Mouse (Mus musculus): Measurements from ENCODE around the gene Mlxip. TPM values are rescaled to one million over a fixed set of nuclear protein-coding genes. Genes with fewer than 3 reads are reported as not detected.
A peak's percentile ranks its signal among the peaks of the same experiment; 100 is the strongest.

Gene Mlxip
- polyA plus RNA-seq, 1 experiment from 2014 or later: 12.8 TPM

DNA sequence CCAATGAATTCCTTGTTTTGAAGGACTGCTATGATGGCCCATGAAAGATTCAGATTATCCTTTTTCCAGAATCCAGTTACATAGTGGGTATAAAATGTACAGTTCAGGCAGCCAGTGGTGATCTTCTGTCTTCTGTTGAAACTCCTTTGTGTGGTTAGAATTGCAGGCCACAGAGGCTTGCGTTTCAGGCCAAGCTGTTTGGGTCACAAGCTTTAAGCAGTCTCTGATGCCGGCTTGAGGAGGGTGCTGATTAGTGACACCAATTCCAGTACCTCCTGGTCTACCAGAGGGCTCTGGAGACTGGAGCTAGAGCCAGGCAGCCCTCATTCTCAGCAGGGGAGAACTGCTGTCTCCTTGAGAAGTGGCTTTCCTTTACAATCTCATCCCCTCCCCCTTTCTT, 12.4 kb downstream of the Mlxip start:
- WGBS: 58% methylated on average over 2 of the region's 2 CpGs
- Histone ChIP-seq H3K4me2 (no peak overlapping the region), H3K9me3 (no peaks in the 10 kb centered on the region), H3K4me3 (replicated peaks) (no peak overlapping the region), H3K9ac (replicated peaks) (no peak overlapping the region), H3K27ac (no peak overlapping the region), H3K36me3 (peaks cover 16% of the 10 kb centered on the region; the same call in 1 of the 2 replicates), H3K27me3 (no peaks in the 10 kb centered on the region), H3K4me1 (replicated peaks) (no peaks in the 10 kb centered on the region; the same call in 1 of the 2 replicates)
- no peak for ATAC-seq (ENCODE audit: insufficient number of reproducible peaks, insufficient read depth, low FRiP score, low TSS enrichment, low read depth)

GRCm38 (mm10) chr5:123408176-123408575, 13.6 kb downstream of the Mlxip start:
- no peaks in the 10 kb centered on the region for H3K9me3 ChIP-seq
- no peak overlapping the region for H3K4me3 ChIP-seq (replicated peaks)
- no peak for ATAC-seq (ENCODE audit: insufficient number of reproducible peaks, insufficient read depth, low FRiP score, low TSS enrichment, low read depth)
- H3K27me3 ChIP-seq: no peaks in the 10 kb centered on the region
- no peaks in the 10 kb centered on the region; the same call in 1 of the 2 replicates for H3K4me1 ChIP-seq (replicated peaks)
- H3K27ac ChIP-seq: no peak overlapping the region
- WGBS: 86% methylated on average over 3 of the region's 3 CpGs
- H3K4me2 ChIP-seq: no peak overlapping the region
- no peak overlapping the region for H3K9ac ChIP-seq (replicated peaks)
- peaks cover 13% of the 10 kb centered on the region; the same call in 1 of the 2 replicates for H3K36me3 ChIP-seq

GRCm38 (mm10) chr5:123412193-123412592, 17.6 kb downstream of the Mlxip start:
- Histone ChIP-seq H3K9ac (replicated peaks) (no peak overlapping the region), H3K9me3 (no peaks in the 10 kb centered on the region), H3K4me1 (replicated peaks) (peaks cover 10% of the 10 kb centered on the region), H3K4me3 (replicated peaks) (no peak overlapping the region), H3K4me2 (no peak overlapping the region), H3K36me3 (peaks cover 13% of the 10 kb centered on the region; the same call in 1 of the 2 replicates), H3K27ac (no peak overlapping the region), H3K27me3 (no peaks in the 10 kb centered on the region)
- WGBS: 56% methylated on average over 4 of the region's 4 CpGs
- no peak for ATAC-seq (ENCODE audit: insufficient number of reproducible peaks, insufficient read depth, low FRiP score, low TSS enrichment, low read depth)

DNA sequence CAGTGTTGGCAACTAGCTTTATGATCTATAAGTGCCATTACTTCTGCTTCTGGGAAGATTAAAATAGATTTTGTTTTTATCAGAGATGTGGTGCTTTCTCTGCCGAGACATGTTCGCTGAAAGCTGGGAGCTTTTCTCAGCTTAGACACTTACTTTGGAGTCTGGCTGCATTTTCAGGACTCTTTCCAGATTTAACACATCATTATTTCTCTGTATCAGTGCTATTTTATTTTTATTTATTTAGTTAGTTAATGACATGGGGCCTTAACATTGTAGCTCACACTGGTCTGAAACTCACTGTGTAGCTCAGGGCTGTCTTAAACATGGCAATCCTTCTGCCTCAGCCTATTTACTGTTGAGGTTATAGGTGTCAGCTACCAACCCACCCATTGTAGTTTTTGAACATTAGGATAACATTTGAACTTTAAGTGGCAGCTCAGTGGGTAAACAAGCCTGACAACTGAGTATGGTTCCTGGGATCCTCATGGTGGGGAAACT, 19.3 kb downstream of the Mlxip start:
- no peak overlapping the region for H3K4me2 ChIP-seq
- H3K4me3 ChIP-seq (replicated peaks): no peak overlapping the region
- H3K36me3 ChIP-seq: peaks cover 13% of the 10 kb centered on the region; the same call in 1 of the 2 replicates
- no peak for ATAC-seq (ENCODE audit: insufficient number of reproducible peaks, insufficient read depth, low FRiP score, low TSS enrichment, low read depth)
- H3K4me1 ChIP-seq (replicated peaks): peaks cover 10% of the 10 kb centered on the region
- H3K27me3 ChIP-seq: no peaks in the 10 kb centered on the region
- 89% methylated on average over 2 of the region's 2 CpGs for WGBS
- H3K9me3 ChIP-seq: no peaks in the 10 kb centered on the region
- H3K9ac ChIP-seq (replicated peaks): no peak overlapping the region
- no peak overlapping the region for H3K27ac ChIP-seq

DNA sequence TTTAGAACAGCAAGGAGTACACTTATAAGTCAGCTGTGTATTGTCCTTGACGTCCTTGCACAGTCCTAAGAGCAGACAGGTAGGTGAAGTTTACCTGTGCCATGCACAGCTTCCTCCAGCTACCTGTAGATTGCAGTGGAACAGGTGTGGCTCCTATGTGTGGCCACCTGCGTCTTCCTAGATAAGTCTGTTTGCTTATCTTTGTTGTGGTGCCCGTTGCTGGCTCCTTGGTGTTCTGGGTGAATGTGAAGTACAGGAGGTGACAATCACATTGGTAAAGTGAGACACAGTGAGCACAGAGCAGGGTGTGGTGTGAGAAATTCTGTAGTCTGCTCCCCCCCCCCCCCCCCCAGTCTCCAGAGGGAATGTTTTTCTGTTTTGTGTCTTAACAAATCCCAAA, 21.6 kb downstream of the Mlxip start:
- H3K4me2 ChIP-seq: no peak overlapping the region
- 90% methylated on average over 3 of the region's 3 CpGs for WGBS
- no peak overlapping the region for H3K4me3 ChIP-seq (replicated peaks)
- H3K36me3 ChIP-seq: peaks cover 3% of the 10 kb centered on the region; the same call in 1 of the 2 replicates
- no peak overlapping the region for H3K9ac ChIP-seq (replicated peaks)
- peaks cover 20% of the 10 kb centered on the region for H3K4me1 ChIP-seq (replicated peaks)
- no peak overlapping the region for H3K27ac ChIP-seq
- ATAC-seq (ENCODE audit: insufficient number of reproducible peaks, insufficient read depth, low FRiP score, low TSS enrichment, low read depth): no peak
- H3K9me3 ChIP-seq: no peaks in the 10 kb centered on the region
- H3K27me3 ChIP-seq: no peaks in the 10 kb centered on the region

- no peaks in the 10 kb centered on the region for H3K36me3 ChIP-seq
- no peak overlapping the region for H3K4me2 ChIP-seq
- no peaks in the 10 kb centered on the region for H3K27me3 ChIP-seq
- ATAC-seq (ENCODE audit: insufficient number of reproducible peaks, insufficient read depth, low FRiP score, low TSS enrichment, low read depth): no peak
- no peaks in the 10 kb centered on the region for H3K9me3 ChIP-seq
- no peak overlapping the region for H3K9ac ChIP-seq (replicated peaks)
- H3K27ac ChIP-seq: no peak overlapping the region
- peaks cover 20% of the 10 kb centered on the region for H3K4me1 ChIP-seq (replicated peaks)
- H3K4me3 ChIP-seq (replicated peaks): no peak overlapping the region
- 81% methylated on average over 8 of the region's 8 CpGs for WGBS
Observed at GRCm38 (mm10) chr5:123416566-123417518, 22.2 kb downstream of the Mlxip start.

DNA sequence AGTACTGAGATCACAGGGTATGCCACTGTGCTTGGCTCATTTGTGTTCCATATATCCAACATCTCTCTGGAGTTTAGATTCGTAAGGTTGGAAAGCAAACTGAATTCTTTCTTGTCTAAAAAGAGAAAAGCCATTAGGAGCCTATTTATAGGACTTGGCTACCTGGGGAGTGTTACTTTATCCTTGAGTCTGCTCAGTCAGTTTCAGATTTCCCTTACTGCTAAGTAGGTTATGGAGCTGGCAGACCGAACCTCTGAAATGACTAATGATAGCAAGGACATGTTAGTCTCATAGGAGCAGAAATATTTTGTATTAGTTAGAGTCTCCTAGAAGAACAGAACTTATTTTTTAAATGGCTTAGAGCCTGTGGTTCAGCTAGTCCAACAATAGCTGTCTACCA, 29.3 kb downstream of the Mlxip start:
- H3K36me3 ChIP-seq: peaks cover 10% of the 10 kb centered on the region
- H3K27me3 ChIP-seq: no peaks in the 10 kb centered on the region
- 65% methylated on average over 2 of the region's 2 CpGs for WGBS
- no peak for ATAC-seq (ENCODE audit: insufficient number of reproducible peaks, insufficient read depth, low FRiP score, low TSS enrichment, low read depth)
- H3K4me3 ChIP-seq (replicated peaks): no peak overlapping the region
- H3K4me2 ChIP-seq: no peak overlapping the region
- H3K4me1 ChIP-seq (replicated peaks): peaks cover 10% of the 10 kb centered on the region
- H3K9me3 ChIP-seq: peaks cover 13% of the 10 kb centered on the region
- H3K9ac ChIP-seq (replicated peaks): no peak overlapping the region
- no peak overlapping the region for H3K27ac ChIP-seq

DNA sequence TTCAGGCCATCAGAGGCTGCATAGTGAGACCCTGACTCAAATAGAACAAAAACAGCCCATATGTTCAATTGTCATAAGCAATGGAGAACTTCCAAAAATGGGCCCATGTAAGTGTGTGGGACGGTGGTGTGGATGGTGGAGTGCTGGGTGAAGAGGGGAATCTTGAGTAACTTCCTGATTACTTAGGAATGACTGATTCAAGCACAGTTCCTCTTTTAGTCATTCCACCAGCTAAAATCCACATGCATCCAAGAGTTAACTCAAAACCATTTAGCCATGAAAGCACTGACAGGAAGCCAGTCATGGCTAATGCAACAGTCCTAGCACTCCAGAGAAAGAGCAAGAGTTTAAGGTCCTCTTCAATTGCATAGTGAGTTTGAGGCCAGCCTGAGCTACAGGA, 33.0 kb downstream of the Mlxip start:
- Histone ChIP-seq H3K4me1 (replicated peaks) (no peaks in the 10 kb centered on the region), H3K4me2 (no peak overlapping the region), H3K27ac (no peak overlapping the region), H3K9me3 (peaks cover 13% of the 10 kb centered on the region), H3K4me3 (replicated peaks) (no peak overlapping the region), H3K27me3 (no peaks in the 10 kb centered on the region), H3K9ac (replicated peaks) (no peak overlapping the region), H3K36me3 (peaks cover 10% of the 10 kb centered on the region)
- ATAC-seq (ENCODE audit: insufficient number of reproducible peaks, insufficient read depth, low FRiP score, low TSS enrichment, low read depth): no peak
- 100% methylated on average over 1 of the region's 1 CpGs for WGBS

DNA sequence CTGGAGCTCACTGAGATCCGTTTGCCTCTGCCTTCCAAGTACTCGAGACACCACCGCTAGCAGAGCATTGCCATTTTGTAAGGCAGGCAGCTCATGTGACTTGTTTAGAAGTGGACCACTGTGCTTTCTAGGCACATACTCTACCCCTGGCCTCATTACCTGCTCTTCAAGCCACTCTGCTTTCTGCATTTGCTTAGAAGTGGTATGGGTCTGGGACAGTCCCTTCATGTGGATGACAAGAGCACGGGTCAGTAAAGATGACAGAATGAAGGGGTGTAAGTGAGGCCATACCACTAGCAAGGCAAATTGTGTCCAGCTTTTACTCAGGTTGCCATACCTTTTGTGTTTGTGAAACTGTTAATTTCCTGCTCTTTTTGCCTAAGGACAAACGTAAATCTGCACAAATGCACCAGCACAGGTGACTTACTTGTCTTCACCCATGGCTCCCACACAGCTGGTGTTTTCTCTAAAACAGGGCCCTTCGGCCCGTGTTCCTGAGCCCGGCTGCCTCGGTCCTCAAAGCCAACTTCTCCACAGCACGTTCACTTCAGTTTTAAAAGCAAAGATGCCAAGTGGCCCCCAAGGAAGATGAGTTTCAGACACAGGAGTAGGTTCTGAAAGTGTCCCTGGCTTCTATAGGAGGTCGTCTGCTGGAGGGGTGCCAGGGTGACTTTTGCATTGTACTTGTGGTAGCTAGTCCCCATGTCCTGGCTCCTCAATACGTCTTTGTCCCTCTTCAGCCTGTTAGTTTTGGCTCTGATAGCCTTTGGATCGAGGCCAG, 37.1 kb downstream of the Mlxip start:
- Histone ChIP-seq H3K4me1 (replicated peaks) (0 out of 2 replicates have a peak, but pooled peaks cover 12% of the 10 kb centered on the region), H3K9ac (replicated peaks) (no peak overlapping the region), H3K4me2 (no peak overlapping the region), H3K27me3 (no peaks in the 10 kb centered on the region), H3K36me3 (peaks cover 6% of the 10 kb centered on the region), H3K9me3 (peaks cover 7% of the 10 kb centered on the region), H3K4me3 (replicated peaks) (no peak overlapping the region), H3K27ac (0 out of 2 replicates have a peak overlapping the region, but pooled peaks have one; percentile 37)
- ATAC-seq (ENCODE audit: insufficient number of reproducible peaks, insufficient read depth, low FRiP score, low TSS enrichment, low read depth): no peak
- 82% methylated on average over 13 of the region's 13 CpGs for WGBS

- 84% methylated on average over 3 of the region's 3 CpGs for WGBS
- Histone ChIP-seq H3K27ac (0 out of 2 replicates have a peak overlapping the region, but pooled peaks have one; percentile 37), H3K9me3 (0 out of 2 replicates have a peak, but pooled peaks cover under 1% of the 10 kb centered on the region), H3K27me3 (no peaks in the 10 kb centered on the region), H3K4me2 (no peak overlapping the region), H3K4me1 (replicated peaks) (0 out of 2 replicates have a peak, but pooled peaks cover 12% of the 10 kb centered on the region), H3K36me3 (no peaks in the 10 kb centered on the region), H3K9ac (replicated peaks) (no peak overlapping the region), H3K4me3 (replicated peaks) (no peak overlapping the region)
- ATAC-seq (ENCODE audit: insufficient number of reproducible peaks, insufficient read depth, low FRiP score, low TSS enrichment, low read depth): no peak
Observed at GRCm38 (mm10) chr5:123432305-123432874, 37.8 kb downstream of the Mlxip start.

Data from limb, embryonic 12.5 days (tissue).